Mouse (Mus musculus) midbrain, postnatal 0 days (tissue): ENCODE measurements around the gene Oit3. TPM values are rescaled to one million over a fixed set of nuclear protein-coding genes. Genes with fewer than 3 reads are reported as not detected.

Experiments
- ATAC-seq: fragments of 200-750 bp; cut with Nextera tagmentation; 2 replicates; pipeline ENCODE4 v1.8.0; 2017; ENCODE audit warnings: moderate number of reproducible peaks, mild to moderate bottlenecking, moderate TSS enrichment, moderate library complexity; ENCODE audit not compliant: low FRiP score
- DNase-seq: peaks from one replicate; pipeline ENCODE4 v3.0.0-alpha.2; 2015; ENCODE audit warnings: low spot score
- H3K27ac ChIP-seq: fragments of 300-500 bp; sonication (generic); 2 replicates; pipeline ENCODE4 v1.5.1; 2014; ENCODE audit warnings: low read depth, mild to moderate bottlenecking, low read length, mixed read lengths
- H3K27me3 ChIP-seq: fragments of 300-500 bp; sonication (generic); 2 replicates; pipeline ENCODE4 v1.6.1; 2014; ENCODE audit warnings: low read length, control low read depth, mixed read lengths; ENCODE audit not compliant: insufficient read depth
- H3K36me3 ChIP-seq: fragments of 300-500 bp; sonication (generic); 2 replicates; pipeline ENCODE4 v1.6.1; 2014; ENCODE audit warnings: low read length, control low read depth, mixed read lengths; ENCODE audit not compliant: insufficient read depth
- H3K4me1 ChIP-seq: fragments of 300-500 bp; sonication (generic); 2 replicates; pipeline ENCODE4 v1.6.1; 2014; ENCODE audit warnings: mild to moderate bottlenecking, control low read depth, antibody characterized with exemption, low read length, mixed read lengths; ENCODE audit not compliant: insufficient read depth
- H3K4me2 ChIP-seq: fragments of 300-500 bp; sonication (generic); 2 replicates; pipeline ENCODE4 v1.6.1; 2014; ENCODE audit warnings: low read depth, mild to moderate bottlenecking, low read length, mixed read lengths; ENCODE audit not compliant: poor library complexity, severe bottlenecking
- H3K4me3 ChIP-seq: fragments of 300-500 bp; sonication (generic); 2 replicates; pipeline ENCODE4 v1.5.1; 2014; ENCODE audit warnings: low read depth, mild to moderate bottlenecking, low read length, moderate library complexity
- H3K9ac ChIP-seq: fragments of 300-500 bp; sonication (generic); replicated peaks from 2 replicates; pipeline ENCODE4 v1.6.1; 2014; ENCODE audit warnings: mild to moderate bottlenecking, low read length, moderate library complexity, mixed read lengths; ENCODE audit not compliant: poor library complexity, severe bottlenecking
- H3K9me3 ChIP-seq: fragments of 300-500 bp; sonication (generic); 2 replicates; pipeline ENCODE4 v1.6.1; 2016; ENCODE audit warnings: low read length, control low read depth
- CTCF ChIP-seq: IDR thresholded peaks from 2 replicates; pipeline ENCODE4 v1.5.1; 2016; ENCODE audit warnings: antibody characterized with exemption, mild to moderate bottlenecking
- WGBS: fragments of 180-500 bp; shearing (Covaris S2); extraction: QIAGEN DNeasy Blood & Tissue Kit; methylation state at CpG from one replicate; pipeline ENCODE4 v1.1.7; 2014; 5-methylcytosine and 5-hydroxymethylcytosine counted together
- polyA plus RNA-seq: library from polyadenylated mRNA; unstranded; fragments of >200 nt; fragmentation: Nextera tagmentation; extraction: Ambion mirVana; gene quantifications from 2 replicates; pipeline ENCODE4 v1.2.1, GENCODE M21; 2015
- total RNA-seq: library from RNA; depleted of rRNA; stranded (reverse); fragments of >200 nt; gene quantifications from 2 replicates; pipeline ENCODE4 v1.2.3, GENCODE M21; 2014

Gene Oit3
- total and polyA plus RNA-seq, 2 experiments from 2014 or later, result 0.05 to 0.11 TPM

DNA sequence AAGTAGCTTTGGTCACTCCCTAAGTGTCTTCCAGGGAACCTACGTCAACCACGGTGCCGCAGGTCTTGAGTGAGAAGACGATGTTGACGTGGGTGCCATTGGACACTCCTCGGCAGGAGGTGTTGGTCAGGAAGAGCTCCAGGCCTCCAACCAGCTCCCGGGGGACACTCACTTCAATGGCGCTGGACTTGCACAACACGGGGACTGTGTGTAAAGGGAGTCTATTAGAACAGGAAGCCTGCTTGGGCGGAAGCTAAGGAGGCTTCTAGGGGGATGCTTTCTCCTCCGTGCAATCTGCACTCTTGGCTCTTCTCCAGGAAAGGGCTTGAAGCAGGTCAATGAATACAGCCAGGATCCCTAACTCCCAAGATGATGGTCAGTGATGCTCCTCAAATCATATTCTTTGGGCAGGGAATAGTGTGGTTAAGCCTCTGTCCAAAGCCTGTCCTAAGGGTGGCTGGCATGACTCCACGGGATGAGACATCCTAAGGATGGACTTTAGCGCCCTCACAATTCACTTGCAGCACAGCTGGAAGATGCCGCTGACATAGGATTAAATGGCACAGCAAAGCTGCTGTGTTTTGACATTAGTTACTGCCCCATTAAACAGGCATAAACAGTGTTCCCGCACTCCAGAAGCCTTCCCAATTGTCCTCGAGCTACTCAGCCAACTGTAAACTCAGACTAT is 12.0 kb downstream of the Oit3 start:
- Histone ChIP-seq H3K27me3 (no peaks in the 10 kb centered on the region), H3K4me3 (no peak overlapping the region), H3K9ac (no peak overlapping the region), H3K4me1 (no peaks in the 10 kb centered on the region), H3K4me2 (no peak overlapping the region), H3K27ac (no peak overlapping the region), H3K36me3 (no peaks in the 10 kb centered on the region), H3K9me3 (no peaks in the 10 kb centered on the region)
- no peak for DNase-seq
- 90% methylated on average over 16 of the region's 16 CpGs for WGBS
- ATAC-seq, result no peak
- no peak for TF ChIP-seq CTCF

GRCm38 (mm10) chr10:59426371-59426770 is 15.2 kb downstream of the Oit3 start:
- ATAC-seq, result no peak
- Histone ChIP-seq H3K27me3 (no peaks in the 10 kb centered on the region), H3K36me3 (no peaks in the 10 kb centered on the region), H3K9me3 (no peaks in the 10 kb centered on the region), H3K4me2 (no peak overlapping the region), H3K9ac (no peak overlapping the region), H3K4me1 (no peaks in the 10 kb centered on the region), H3K27ac (no peak overlapping the region), H3K4me3 (no peak overlapping the region)
- DNase-seq, result no peak
- no peak for TF ChIP-seq CTCF
- WGBS, result 80% methylated on average over 4 of the region's 4 CpGs

DNA sequence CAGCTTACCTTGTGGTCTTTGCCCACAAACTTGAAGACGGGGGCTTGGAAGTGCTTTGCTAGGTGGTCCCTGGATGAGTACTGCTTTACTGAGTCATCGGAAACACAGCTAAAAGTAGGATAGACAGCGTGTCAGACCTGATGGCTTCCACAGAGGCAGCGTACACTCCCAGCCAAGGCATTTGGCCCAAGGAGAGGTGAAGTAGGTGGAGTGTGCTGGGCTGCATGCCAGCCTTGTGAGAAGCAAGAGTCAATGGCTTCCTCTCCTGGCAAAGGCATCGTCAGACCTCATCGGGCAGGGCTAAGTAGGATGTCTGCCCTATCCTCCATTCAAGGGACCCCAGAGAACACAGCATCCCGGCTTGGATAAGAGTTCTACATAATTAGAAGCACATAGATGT is 16.2 kb downstream of the Oit3 start:
- Histone ChIP-seq H3K36me3 (no peaks in the 10 kb centered on the region), H3K9ac (no peak overlapping the region), H3K27me3 (no peaks in the 10 kb centered on the region), H3K4me2 (no peak overlapping the region), H3K27ac (no peak overlapping the region), H3K9me3 (no peaks in the 10 kb centered on the region), H3K4me3 (no peak overlapping the region), H3K4me1 (no peaks in the 10 kb centered on the region)
- ATAC-seq, result no peak
- DNase-seq, result no peak
- no peak for TF ChIP-seq CTCF
- 85% methylated on average over 7 of the region's 7 CpGs for WGBS

DNA sequence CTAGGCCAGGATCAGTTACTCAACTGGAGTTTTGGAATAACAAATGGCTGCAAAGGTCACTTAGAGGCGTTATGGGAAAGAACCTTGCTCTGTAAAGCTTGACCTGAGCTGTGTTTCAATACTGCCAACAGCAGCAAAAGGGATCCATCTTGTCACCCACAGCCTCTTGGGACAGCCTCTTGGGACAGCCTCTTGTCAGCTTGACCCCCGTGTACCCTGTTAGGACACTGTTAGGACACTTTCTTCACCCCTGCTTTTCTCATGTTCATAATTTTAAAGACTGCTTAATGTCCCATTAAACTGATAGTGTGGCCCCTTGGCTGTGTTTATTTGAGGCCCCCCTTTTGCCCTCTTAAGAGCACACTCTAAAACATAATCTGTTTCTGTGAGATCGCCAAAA is 17.1 kb downstream of the Oit3 start:
- 83% methylated on average over 3 of the region's 3 CpGs for WGBS
- no peak overlapping the region for H3K4me2 ChIP-seq
- H3K27ac ChIP-seq, result no peak overlapping the region
- H3K4me1 ChIP-seq, result no peaks in the 10 kb centered on the region
- TF ChIP-seq CTCF, result no peak
- H3K4me3 ChIP-seq, result no peak overlapping the region
- no peaks in the 10 kb centered on the region for H3K27me3 ChIP-seq
- ATAC-seq (no peak), DNase-seq (no peak)
- H3K9ac ChIP-seq, result no peak overlapping the region
- H3K9me3 ChIP-seq, result no peaks in the 10 kb centered on the region
- H3K36me3 ChIP-seq, result no peaks in the 10 kb centered on the region

DNA sequence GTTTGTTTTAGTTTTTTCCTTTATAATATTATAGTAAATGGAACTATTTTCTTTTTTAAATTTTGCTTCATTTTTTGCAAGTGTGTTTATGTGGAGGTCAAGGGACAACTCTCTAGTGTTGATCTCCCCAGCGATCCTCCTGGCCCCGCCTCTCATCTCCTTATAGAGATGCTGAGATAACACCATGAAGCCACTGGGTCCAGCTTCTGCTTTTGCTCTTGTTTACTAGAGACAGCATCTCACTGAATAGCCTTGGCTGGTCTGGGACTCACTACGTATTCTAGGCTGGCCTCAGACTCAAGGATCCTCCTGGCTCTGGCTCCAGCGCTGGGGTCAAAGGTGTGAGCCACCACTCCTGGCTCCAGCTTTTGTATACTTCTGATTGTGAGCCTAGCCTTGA is 22.1 kb downstream of the Oit3 start:
- Histone ChIP-seq H3K36me3 (no peaks in the 10 kb centered on the region), H3K9me3 (no peaks in the 10 kb centered on the region), H3K4me3 (no peak overlapping the region), H3K27ac (no peak overlapping the region), H3K27me3 (no peaks in the 10 kb centered on the region), H3K4me1 (no peaks in the 10 kb centered on the region), H3K4me2 (no peak overlapping the region), H3K9ac (no peak overlapping the region)
- no peak for TF ChIP-seq CTCF
- DNase-seq (no peak), ATAC-seq (no peak)
- WGBS, result 91% methylated on average over 4 of the region's 4 CpGs

DNA sequence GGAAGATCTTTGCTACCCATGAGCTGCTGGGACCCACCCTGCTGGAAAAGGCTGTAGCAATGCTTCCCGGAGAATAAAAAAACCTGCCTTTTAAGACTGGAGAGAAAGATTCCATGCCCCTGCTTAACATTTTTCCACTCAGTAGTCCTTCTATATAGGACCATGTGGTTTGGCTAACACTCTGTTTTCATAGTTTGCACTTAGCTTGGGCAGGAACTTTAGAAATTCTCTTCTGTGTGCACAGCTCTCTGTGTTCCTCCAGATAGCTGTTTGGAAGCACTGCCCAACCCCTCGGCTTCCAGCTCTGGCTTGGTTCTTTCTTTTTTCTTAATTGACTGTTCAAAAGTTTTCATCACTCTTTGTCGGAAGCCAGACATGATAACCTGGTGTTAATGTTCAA is 25.0 kb downstream of the Oit3 start:
- no peaks in the 10 kb centered on the region for H3K9me3 ChIP-seq
- 89% methylated on average over 3 of the region's 3 CpGs for WGBS
- H3K9ac ChIP-seq, result no peak overlapping the region
- H3K4me2 ChIP-seq, result no peak overlapping the region
- no peaks in the 10 kb centered on the region for H3K27me3 ChIP-seq
- no peak for ATAC-seq
- TF ChIP-seq CTCF, result no peak
- no peaks in the 10 kb centered on the region for H3K36me3 ChIP-seq
- no peak for DNase-seq
- no peak overlapping the region for H3K4me3 ChIP-seq
- no peaks in the 10 kb centered on the region for H3K4me1 ChIP-seq
- no peak overlapping the region for H3K27ac ChIP-seq
